Mouse (Mus musculus): Measurements from ENCODE around the gene Taz.
A peak's percentile ranks its signal among the peaks of the same experiment; 100 is the strongest.

- TF ChIP-seq CTCF (IDR thresholded peaks at IDR 0.05; ENCODE audit: low read depth) (0 out of 2 replicates have a peak, but pooled peaks have one; percentile 9), EP300 (IDR thresholded peaks at IDR 0.05; ENCODE audit: low read depth) (no peak)
Observed at GRCm38 (mm10) chrX:74312540-74313464, 31.1 kb downstream of the Taz start, which contains the start of gene Fam50a.

Measured in liver, postnatal 0 days (tissue).